Mouse (Mus musculus) myocyte (in vitro differentiated cells): ENCODE measurements around the gene Rrp8.

Experiments
- CEBPB ChIP-seq: IDR thresholded peaks from 2 replicates; pipeline ENCODE4 v1.6.1; 2011; ENCODE audit warnings: mild to moderate bottlenecking, moderate library complexity; ENCODE audit not compliant: poor library complexity, insufficient read depth, severe bottlenecking
- E2F4 ChIP-seq: IDR thresholded peaks from one replicate; pipeline ENCODE4 v1.6.1; 2011; ENCODE audit warnings: mild to moderate bottlenecking, control low read depth, moderate library complexity; ENCODE audit not compliant: insufficient read depth
- MAX ChIP-seq: IDR thresholded peaks from one replicate; pipeline ENCODE4 v1.6.1; 2011; ENCODE audit warnings: low read depth, mild to moderate bottlenecking, control low read depth
- MYOD1 ChIP-seq, 3 experiments: IDR thresholded peaks; one replicate each; pipeline ENCODE4 v1.6.1; 2011; ENCODE audit warnings: control low read depth in 2 of 3, low read depth in 2 of 3, mild to moderate bottlenecking in 2 of 3, moderate library complexity in 1 of 3; ENCODE audit not compliant: insufficient read length in 2 of 3, control insufficient read depth in 1 of 3
- MYOG ChIP-seq, 3 experiments: IDR thresholded peaks; one replicate each; pipeline ENCODE4 v1.6.1; 2011; ENCODE audit warnings: control low read depth in 2 of 3, low read depth in 2 of 3, mild to moderate bottlenecking in 2 of 3; ENCODE audit not compliant: insufficient read length in 2 of 3, control insufficient read depth in 1 of 3, insufficient read depth in 1 of 3
- POLR2A ChIP-seq: IDR thresholded peaks from one replicate; pipeline ENCODE4 v1.6.1; 2011; ENCODE audit warnings: low read depth, mild to moderate bottlenecking, control low read depth, moderate library complexity; ENCODE audit not compliant: insufficient read length
- POLR2AphosphoS2 ChIP-seq: IDR thresholded peaks from one replicate; pipeline ENCODE4 v1.6.1; 2011; ENCODE audit warnings: low read depth, control low read depth; ENCODE audit not compliant: insufficient read length
- SRF ChIP-seq: IDR thresholded peaks from one replicate; pipeline ENCODE4 v1.6.1; 2011; ENCODE audit warnings: low read depth; ENCODE audit not compliant: control insufficient read depth, insufficient read length
- TCF12 ChIP-seq: IDR thresholded peaks from one replicate; pipeline ENCODE4 v1.6.1; 2011; ENCODE audit warnings: mild to moderate bottlenecking, control low read depth; ENCODE audit not compliant: poor library complexity, insufficient read depth, severe bottlenecking
- USF1 ChIP-seq: IDR thresholded peaks from one replicate; pipeline ENCODE4 v1.6.1; 2011; ENCODE audit warnings: low read depth, mild to moderate bottlenecking, control low read depth, moderate library complexity

GRCm38 (mm10) chr7:105738286-105738685 is 1.1 kb upstream of the Rrp8 start:
- TF ChIP-seq POLR2A (no peak), CEBPB (no peak), MAX (no peak), TCF12 (no peak), SRF (no peak), MYOD1 (IDR thresholded peaks at IDR 0.05; ENCODE audit: control insufficient read depth in 1 of 3, insufficient read length in 2 of 3, low read depth in 2 of 3) (no peak), MYOG (IDR thresholded peaks at IDR 0.05; ENCODE audit: control insufficient read depth in 1 of 3, insufficient read depth in 1 of 3, insufficient read length in 2 of 3, low read depth in 2 of 3) (no peak), POLR2AphosphoS2 (no peak), USF1 (no peak), E2F4 (no peak)
